Mouse (Mus musculus) c-Kit-negative CD71-positive TER-119-positive erythroid progenitor cells, embryonic 14.5 days (primary cell): ENCODE measurements around the gene Ets1.

Experiments
- DNase-seq: peaks from one replicate; pipeline ENCODE4 v3.0.0-alpha.2; 2013; ENCODE audit warnings: low read depth, low spot score

Gene Ets1

DNA sequence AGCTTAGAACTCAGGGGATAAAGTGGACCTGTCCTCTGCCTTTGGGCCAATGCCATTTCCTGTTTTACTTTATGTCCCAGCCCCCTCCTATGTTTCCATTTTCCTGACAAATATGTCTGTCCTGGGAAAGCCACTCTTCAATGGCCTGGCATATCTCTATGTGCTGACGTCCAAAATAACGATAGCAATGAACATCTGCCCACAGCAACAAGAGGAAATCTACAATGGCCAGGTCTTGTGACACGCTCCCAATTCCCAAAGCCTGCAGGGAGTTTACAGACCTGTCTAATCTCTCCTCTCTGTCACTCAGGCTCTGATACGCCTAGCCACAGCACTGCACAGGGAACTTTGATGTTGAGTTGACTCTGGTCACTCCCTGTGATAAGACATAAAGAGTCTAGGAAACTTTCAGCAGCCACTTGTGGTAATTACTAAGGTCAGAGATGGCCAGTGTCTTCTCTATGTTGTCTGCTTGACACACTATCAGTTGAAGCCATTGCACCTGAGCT, 124.7 kb downstream of the Ets1 start:
- no peak for DNase-seq

DNA sequence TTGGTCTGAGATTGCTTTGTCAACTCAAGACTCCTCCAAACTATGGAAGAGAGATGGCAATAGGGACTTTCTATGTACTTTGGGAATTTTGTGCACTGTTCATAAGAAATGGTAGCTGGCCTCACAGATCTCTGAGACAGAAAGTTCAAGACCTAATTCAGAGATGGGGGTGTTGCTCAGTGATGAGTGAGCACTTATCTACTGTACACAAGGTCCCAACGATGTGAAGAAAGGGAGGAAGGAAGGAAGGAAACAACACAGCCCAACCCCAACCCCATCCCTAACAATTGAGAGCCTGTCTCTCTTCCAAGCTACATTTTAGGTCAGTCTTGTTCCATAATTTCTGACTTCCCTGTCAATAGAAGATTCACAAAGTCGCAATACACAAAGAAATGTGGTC, 125.3 kb downstream of the Ets1 start:
- no peak for DNase-seq

DNA sequence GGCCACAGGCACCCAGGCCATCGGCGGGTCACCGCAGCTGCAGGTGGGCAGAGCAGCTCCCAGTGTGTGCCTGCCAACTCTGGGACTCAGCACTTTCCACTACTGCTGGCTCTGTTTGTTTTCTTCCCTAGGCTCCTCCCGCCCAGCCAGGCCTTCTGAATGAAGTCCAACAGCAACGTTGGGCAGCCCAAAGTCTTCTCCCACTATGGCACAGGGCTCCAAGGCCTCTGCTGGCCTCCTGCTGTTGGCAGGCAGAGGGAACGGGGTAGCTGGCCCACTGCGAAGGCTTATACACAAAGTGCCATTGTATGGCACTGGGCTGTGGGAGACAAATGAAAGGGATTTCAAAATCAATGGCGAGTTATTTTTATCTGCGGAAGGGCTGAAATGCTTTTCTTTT, 128.4 kb downstream of the Ets1 start:
- no peak for DNase-seq

DNA sequence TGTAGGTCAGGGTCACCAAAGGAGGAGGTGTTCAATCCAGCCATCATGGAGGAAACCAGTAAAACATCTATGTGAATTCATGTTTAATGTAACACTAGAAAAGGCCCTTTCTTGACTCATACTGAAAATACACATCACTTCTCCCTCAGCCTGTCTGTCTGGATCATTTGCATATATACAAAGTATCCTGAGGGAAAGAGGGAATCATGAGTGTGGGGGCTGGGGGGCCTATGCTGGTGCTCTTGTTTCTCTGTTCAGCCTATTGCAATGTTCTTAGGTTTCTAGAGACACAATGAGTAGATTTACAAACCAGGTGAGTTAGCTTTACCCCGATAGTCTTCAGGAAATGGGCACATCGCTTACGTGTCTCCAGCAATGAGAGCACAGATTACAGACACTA, 129.1 kb downstream of the Ets1 start:
- no peak for DNase-seq

DNA sequence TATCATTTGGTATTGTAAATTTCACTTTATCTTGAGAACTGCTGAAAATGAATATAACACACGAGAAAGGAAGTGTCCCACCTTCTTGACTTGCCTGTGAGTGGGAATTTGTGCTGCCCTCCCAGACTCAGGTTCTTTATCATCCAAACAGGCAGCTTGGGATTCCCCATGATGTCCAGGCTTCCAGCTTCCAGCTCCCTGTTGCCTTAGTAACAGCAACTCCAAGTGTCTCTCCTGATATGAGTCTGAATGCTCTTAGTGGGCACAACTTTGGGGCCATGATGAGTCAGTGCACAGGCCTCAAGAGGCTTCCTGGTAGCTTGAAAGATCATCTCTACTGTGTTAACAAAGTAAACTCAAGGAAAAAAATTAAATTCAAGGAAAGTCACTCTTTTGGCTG, 142.8 kb downstream of the Ets1 start:
- no peak for DNase-seq

DNA sequence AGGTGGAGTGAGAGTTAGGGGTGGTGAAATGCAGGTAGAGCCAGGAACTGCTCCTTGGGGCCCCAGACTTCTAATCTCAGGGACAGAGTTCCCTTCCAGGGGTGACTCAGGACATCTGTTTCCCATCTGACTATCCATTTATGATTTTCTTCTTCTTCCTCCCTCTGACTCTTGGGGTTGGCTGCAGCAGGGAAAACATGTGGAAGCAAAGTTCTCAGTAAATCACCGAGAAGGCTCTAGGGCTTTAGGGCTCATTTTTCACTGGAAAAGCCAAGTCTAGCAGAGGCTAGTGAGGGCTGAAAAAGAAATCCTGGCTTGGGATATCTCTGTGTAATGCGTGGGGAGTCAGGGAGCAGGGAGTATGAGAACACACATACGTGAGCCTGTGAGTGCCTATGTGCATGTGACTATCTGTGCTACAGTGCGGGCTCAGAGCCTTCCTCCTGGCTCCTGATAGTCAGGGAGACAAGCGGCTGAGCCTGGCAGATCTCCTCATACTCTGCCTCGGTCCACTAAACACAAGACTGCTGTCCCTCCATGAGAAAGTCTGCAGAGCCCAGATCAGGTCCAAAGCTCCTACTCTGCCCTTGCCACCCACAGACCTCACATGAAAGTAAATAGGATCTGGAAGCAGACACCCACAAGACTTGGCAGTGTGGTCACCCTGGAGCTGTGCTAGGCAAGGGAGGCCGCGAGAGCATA, 146.5 kb downstream of the Ets1 start:
- DNase-seq: no peak

DNA sequence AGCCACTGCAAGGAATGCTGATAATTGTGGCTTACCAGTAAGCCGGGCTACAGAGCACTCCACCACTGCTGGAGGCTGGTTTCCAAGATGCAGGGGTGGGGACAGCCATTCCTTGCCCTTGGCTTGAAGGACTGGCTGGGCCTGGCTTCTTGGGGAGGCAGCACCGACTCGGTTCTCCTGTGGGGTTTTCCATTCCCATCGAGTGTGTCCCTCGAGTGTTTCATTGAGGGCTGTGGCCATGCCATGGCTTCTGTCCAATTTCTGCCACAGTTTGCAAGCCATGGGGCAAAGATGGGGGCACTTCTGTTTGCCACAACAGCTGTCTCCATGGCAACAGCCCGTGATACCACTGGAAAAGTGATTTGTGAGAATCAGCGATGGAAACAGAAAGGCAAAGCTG, 151.1 kb downstream of the Ets1 start:
- DNase-seq: no peak

DNA sequence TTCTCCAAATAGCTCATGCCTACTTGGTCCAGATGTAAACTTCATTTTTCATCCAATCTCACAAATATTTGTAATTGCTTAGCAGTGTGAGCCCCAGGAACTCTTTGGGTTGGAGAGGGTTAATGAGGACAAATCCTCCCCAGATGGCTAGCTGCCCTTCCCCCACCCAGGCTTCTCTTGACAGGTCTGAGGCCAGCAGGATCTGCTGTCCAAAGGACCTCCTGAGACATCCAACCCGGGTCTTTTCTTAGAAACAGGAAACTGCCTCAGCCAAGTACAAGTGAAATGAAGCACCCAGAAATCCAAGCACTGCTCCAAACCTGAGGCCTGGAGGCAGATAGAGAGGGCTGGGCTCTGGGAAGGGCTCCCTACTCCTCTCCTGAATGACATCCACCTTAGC, 151.6 kb downstream of the Ets1 start:
- no peak for DNase-seq

DNA sequence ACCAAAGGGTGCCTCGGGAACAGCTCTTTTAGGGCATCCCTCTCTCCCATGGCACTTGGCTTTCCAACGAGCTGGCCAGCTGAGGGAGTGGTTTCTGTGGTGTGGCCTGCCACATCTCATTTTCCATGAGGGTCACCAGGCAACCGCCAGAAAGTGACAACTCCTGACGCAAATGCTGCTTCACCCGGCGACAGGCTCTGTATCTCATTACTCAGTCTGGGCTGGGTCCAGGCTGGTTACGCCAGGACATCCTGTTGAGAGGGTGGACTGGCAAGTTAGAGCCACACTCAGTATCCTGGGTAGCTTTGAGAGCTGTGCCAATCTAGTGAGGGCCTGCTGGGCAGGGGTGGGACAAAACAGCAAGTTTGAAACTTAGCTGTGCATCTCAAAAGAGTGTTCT, 153.3 kb downstream of the Ets1 start:
- no peak for DNase-seq

DNA sequence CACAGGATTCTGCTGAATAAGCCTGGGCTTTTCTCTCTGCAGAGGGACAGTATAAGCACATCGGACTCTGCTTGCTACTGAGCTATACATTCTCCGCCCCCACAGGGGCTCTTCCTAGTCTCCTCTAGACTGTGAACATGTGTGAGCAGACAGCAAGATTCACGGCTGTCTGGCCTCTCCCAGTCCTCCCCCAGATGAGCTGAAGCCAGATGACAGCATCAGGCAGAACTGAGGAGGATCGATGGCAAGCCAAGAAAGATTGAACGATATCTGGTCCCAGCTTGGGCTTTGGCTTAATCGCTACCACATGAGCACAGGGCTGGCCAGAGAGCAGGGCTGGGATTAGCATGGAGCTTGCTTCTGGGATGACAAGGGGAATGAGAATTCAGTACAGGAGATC, 155.7 kb downstream of the Ets1 start:
- DNase-seq: no peak

DNA sequence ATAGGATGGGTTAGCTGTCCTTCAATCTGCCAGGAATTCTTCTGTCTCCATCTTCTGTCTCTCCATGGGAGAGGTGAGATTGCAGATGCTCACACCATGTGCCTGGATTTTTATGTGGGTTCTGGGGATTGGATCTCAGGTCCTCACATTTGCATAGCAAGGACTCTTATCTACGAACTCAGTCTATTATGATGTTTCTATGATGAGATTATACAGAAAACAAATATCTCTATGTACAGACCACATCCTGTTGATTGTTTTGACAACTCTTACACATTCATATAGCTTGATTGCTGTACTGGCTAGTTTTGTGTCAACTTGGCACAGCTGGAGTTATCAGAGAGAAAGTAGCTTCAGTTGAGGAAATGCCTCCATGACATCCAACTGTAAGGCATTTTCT, 162.2 kb downstream of the Ets1 start:
- DNase-seq: no peak

DNA sequence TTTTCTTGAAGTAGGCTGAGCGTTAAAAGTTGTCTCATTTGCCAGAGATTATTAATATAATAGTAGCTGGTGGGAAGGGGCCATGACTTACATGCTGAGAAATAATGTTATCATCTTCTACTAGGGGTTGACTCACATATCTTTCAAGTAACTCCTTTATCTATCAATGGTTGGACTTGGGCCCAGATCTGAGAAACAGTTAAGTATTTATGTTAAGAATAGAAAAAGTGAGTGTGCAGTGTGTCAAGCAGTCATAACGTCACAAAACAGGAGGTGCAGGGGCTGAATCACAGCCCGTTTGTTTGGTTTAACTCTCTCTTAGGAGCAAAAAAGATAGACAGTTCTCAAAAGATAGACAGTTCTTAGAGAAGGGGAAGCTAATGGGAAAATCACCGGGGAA, 170.1 kb downstream of the Ets1 start:
- DNase-seq: no peak
